Mouse (Mus musculus) liver, embryonic 15.5 days (tissue): ENCODE data around the gene Palm. TPM values are rescaled to one million over a fixed set of nuclear protein-coding genes. Genes with fewer than 3 reads are reported as not detected.

Experiments used
- ATAC-seq: fragments of 200-750 bp; cut with Nextera tagmentation; 2 replicates; pipeline ENCODE4 v1.8.0; 2017; ENCODE audit warnings: moderate number of reproducible peaks, mild to moderate bottlenecking, moderate library complexity; ENCODE audit not compliant: insufficient read depth
- H3K27ac ChIP-seq: fragments of 300-500 bp; sonication (generic); replicated peaks from 2 replicates; pipeline ENCODE4 v1.5.1; 2015; ENCODE audit warnings: mild to moderate bottlenecking, inconsistent platforms
- H3K27me3 ChIP-seq: fragments of 300-500 bp; sonication (generic); 2 replicates; pipeline ENCODE4 v1.6.1; 2015; ENCODE audit warnings: mild to moderate bottlenecking, inconsistent platforms
- H3K36me3 ChIP-seq: fragments of 300-500 bp; sonication (generic); replicated peaks from 2 replicates; pipeline ENCODE4 v1.6.1; 2015; ENCODE audit warnings: moderate library complexity, mild to moderate bottlenecking, inconsistent platforms
- H3K4me1 ChIP-seq: fragments of 300-500 bp; sonication (generic); replicated peaks from 2 replicates; pipeline ENCODE4 v1.6.1; 2015; ENCODE audit warnings: inconsistent platforms
- H3K4me2 ChIP-seq: fragments of 300-500 bp; sonication (generic); 2 replicates; pipeline ENCODE4 v1.6.1; 2015; ENCODE audit warnings: moderate library complexity, mild to moderate bottlenecking, inconsistent platforms
- H3K4me3 ChIP-seq: fragments of 300-500 bp; sonication (generic); replicated peaks from 2 replicates; pipeline ENCODE4 v1.5.1; 2015; ENCODE audit warnings: mild to moderate bottlenecking, inconsistent platforms
- H3K9ac ChIP-seq: fragments of 300-500 bp; sonication (generic); 2 replicates; pipeline ENCODE4 v1.6.1; 2015; ENCODE audit warnings: moderate library complexity, mild to moderate bottlenecking, inconsistent platforms
- H3K9me3 ChIP-seq: fragments of 300-500 bp; sonication (generic); replicated peaks from 2 replicates; pipeline ENCODE4 v1.6.1; 2016; ENCODE audit warnings: inconsistent platforms
- WGBS: fragments of 180-500 bp; shearing (Covaris S2); methylation state at CpG from one replicate; pipeline ENCODE4 v1.1.7; 2015; ENCODE audit warnings: mixed read lengths; ENCODE audit not compliant: insufficient replicate concordance; 5-methylcytosine and 5-hydroxymethylcytosine counted together
- polyA plus RNA-seq: library from polyadenylated mRNA; unstranded; fragments of >200 nt; fragmentation: Nextera tagmentation; extraction: Ambion mirVana; gene quantifications from 2 replicates; pipeline ENCODE4 v1.2.1, GENCODE M21; 2015

Gene Palm
- polyA plus RNA-seq, 1 experiment from 2014 or later: 8.8 TPM

- peaks cover 66% of the 10 kb centered on the region for H3K4me1 ChIP-seq
- WGBS: 27% methylated on average over 7 of the region's 7 CpGs
- ATAC-seq: no peak
- peak overlapping the region; percentile 97 for H3K4me3 ChIP-seq
- peak overlapping the region; percentile 97 for H3K27ac ChIP-seq
- H3K4me2 ChIP-seq: peak overlapping the region; percentile 87
- peak overlapping the region; percentile 93 for H3K9ac ChIP-seq
- no peaks in the 10 kb centered on the region for H3K27me3 ChIP-seq
- peaks cover 57% of the 10 kb centered on the region for H3K36me3 ChIP-seq
- H3K9me3 ChIP-seq: no peaks in the 10 kb centered on the region
These were observed 63.5 kb downstream of the Palm start for GRCm38 (mm10) chr10:79856704-79857451.

- Histone ChIP-seq H3K9ac (peak overlapping the region; percentile 93), H3K27ac (peak overlapping the region; percentile 97; the same call in 1 of the 2 replicates), H3K9me3 (no peaks in the 10 kb centered on the region), H3K4me2 (peak overlapping the region; percentile 87), H3K27me3 (no peaks in the 10 kb centered on the region), H3K4me3 (peak overlapping the region; percentile 97), H3K4me1 (peaks cover 61% of the 10 kb centered on the region), H3K36me3 (peaks cover 63% of the 10 kb centered on the region)
- ATAC-seq: no peak
- WGBS: 16% methylated on average over 4 of the region's 4 CpGs
These were observed 64.1 kb downstream of the Palm start for GRCm38 (mm10) chr10:79857452-79857811.

GRCm38 (mm10) chr10:79857894-79858293, 64.5 kb downstream of the Palm start:
- ATAC-seq: no peak
- peak overlapping the region; percentile 87 for H3K4me2 ChIP-seq
- no peak overlapping the region for H3K27ac ChIP-seq
- peak overlapping the region; percentile 97; the same call in 1 of the 2 replicates for H3K4me3 ChIP-seq
- peaks cover 56% of the 10 kb centered on the region for H3K4me1 ChIP-seq
- 70% methylated on average over 2 of the region's 2 CpGs for WGBS
- no peaks in the 10 kb centered on the region for H3K27me3 ChIP-seq
- H3K9me3 ChIP-seq: no peaks in the 10 kb centered on the region
- H3K9ac ChIP-seq: no peak overlapping the region
- H3K36me3 ChIP-seq: peaks cover 67% of the 10 kb centered on the region

- 61% methylated on average over 17 of the region's 17 CpGs for WGBS
- Histone ChIP-seq H3K27ac (no peak overlapping the region), H3K36me3 (peaks cover 74% of the 10 kb centered on the region), H3K9me3 (no peaks in the 10 kb centered on the region), H3K4me2 (peak overlapping the region; percentile 87; the same call in 1 of the 2 replicates), H3K9ac (no peak overlapping the region), H3K4me3 (0 out of 2 replicates have a peak overlapping the region, but pooled peaks have one; percentile 97), H3K27me3 (no peaks in the 10 kb centered on the region), H3K4me1 (peaks cover 49% of the 10 kb centered on the region)
- ATAC-seq: no peak
These were observed 65.2 kb downstream of the Palm start for GRCm38 (mm10) chr10:79858416-79859074.

- H3K9me3 ChIP-seq: no peaks in the 10 kb centered on the region
- no peak overlapping the region for H3K9ac ChIP-seq
These were observed 65.7 kb downstream of the Palm start for GRCm38 (mm10) chr10:79859116-79859515.

GRCm38 (mm10) chr10:79860079-79860911, 66.9 kb downstream of the Palm start:
- no peaks in the 10 kb centered on the region for H3K27me3 ChIP-seq
- no peak overlapping the region for H3K9ac ChIP-seq
- H3K9me3 ChIP-seq: no peaks in the 10 kb centered on the region
- peaks cover 91% of the 10 kb centered on the region for H3K36me3 ChIP-seq
- H3K4me2 ChIP-seq: no peak overlapping the region
- ATAC-seq: no peak
- H3K4me1 ChIP-seq: peaks cover 47% of the 10 kb centered on the region
- H3K27ac ChIP-seq: no peak overlapping the region
- WGBS: 89% methylated on average over 26 of the region's 26 CpGs
- H3K4me3 ChIP-seq: no peak overlapping the region

More at GRCm38 (mm10) chr10:79859116-79859515, 65.7 kb downstream of the Palm start:
- Histone ChIP-seq H3K36me3 (peaks cover 80% of the 10 kb centered on the region), H3K4me2 (no peak overlapping the region), H3K27ac (no peak overlapping the region), H3K4me1 (peaks cover 45% of the 10 kb centered on the region), H3K27me3 (no peaks in the 10 kb centered on the region), H3K4me3 (no peak overlapping the region)
- 83% methylated on average over 11 of the region's 11 CpGs for WGBS
- ATAC-seq: no peak

- H3K36me3 ChIP-seq: peaks cover 88% of the 10 kb centered on the region
- no peak overlapping the region for H3K4me3 ChIP-seq
- no peak overlapping the region for H3K4me2 ChIP-seq
- H3K27me3 ChIP-seq: no peaks in the 10 kb centered on the region
- H3K9me3 ChIP-seq: no peaks in the 10 kb centered on the region
- ATAC-seq: no peak
- 86% methylated on average over 25 of the region's 25 CpGs for WGBS
- peaks cover 40% of the 10 kb centered on the region for H3K4me1 ChIP-seq
- H3K27ac ChIP-seq: no peak overlapping the region
- H3K9ac ChIP-seq: no peak overlapping the region
These were observed 68.1 kb downstream of the Palm start for GRCm38 (mm10) chr10:79861230-79862048.

GRCm38 (mm10) chr10:79862049-79862788, 68.8 kb downstream of the Palm start:
- 89% methylated on average over 23 of the region's 23 CpGs for WGBS
- Histone ChIP-seq H3K4me2 (no peak overlapping the region), H3K27ac (no peak overlapping the region), H3K27me3 (no peaks in the 10 kb centered on the region), H3K4me1 (peaks cover 33% of the 10 kb centered on the region), H3K9me3 (no peaks in the 10 kb centered on the region), H3K4me3 (no peak overlapping the region), H3K36me3 (peaks cover 80% of the 10 kb centered on the region), H3K9ac (no peak overlapping the region)
- ATAC-seq: no peak

GRCm38 (mm10) chr10:79862925-79863324, 69.6 kb downstream of the Palm start:
- no peaks in the 10 kb centered on the region for H3K27me3 ChIP-seq
- no peak overlapping the region for H3K27ac ChIP-seq
- no peaks in the 10 kb centered on the region for H3K9me3 ChIP-seq
- peaks cover 73% of the 10 kb centered on the region for H3K36me3 ChIP-seq
- H3K4me1 ChIP-seq: peaks cover 26% of the 10 kb centered on the region
- no peak overlapping the region for H3K9ac ChIP-seq
- ATAC-seq: no peak
- H3K4me2 ChIP-seq: no peak overlapping the region
- 80% methylated on average over 10 of the region's 10 CpGs for WGBS
- no peak overlapping the region for H3K4me3 ChIP-seq
